Mouse (Mus musculus) CD4-positive naive resting alpha-beta T cell, adult 57 days (primary cell): ENCODE results near the gene Dnajc16. TPM values are rescaled to one million over a fixed set of nuclear protein-coding genes. Genes with fewer than 3 reads are reported as not detected.

Experiments
- total RNA-seq: library from RNA; stranded (reverse); gene quantifications from one replicate; pipeline ENCODE4 v1.2.4, GENCODE M21; 2023

Dnajc16 gene
- total RNA-seq: 8.6 TPM

DNA sequence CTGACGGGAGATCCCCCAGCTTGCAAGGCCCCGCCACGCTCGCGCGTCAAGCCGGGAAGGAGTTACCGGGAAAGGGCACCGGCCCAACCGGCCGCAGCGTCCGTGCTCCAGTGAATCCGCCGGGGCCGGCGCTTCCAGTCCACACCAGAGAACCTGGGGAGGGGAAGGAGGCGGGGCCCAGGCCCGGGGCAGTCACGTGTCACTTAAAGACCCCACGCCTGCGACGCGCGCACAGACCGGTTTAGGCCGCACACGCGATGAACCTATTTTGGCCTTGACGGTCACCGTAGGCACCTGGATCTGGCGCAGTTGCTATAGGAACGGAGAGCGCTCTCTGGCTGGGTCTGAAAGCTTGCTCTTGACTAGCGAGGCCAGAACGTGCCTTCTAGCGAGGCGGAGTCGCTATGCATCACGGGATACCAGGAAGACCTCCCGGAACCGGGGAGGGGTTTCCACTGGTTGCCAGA lies at the start of gene Dnajc16:
Dnajc16 (minus strand) TSS at position 408 of the 467 bp plus-strand sequence.

DNA sequence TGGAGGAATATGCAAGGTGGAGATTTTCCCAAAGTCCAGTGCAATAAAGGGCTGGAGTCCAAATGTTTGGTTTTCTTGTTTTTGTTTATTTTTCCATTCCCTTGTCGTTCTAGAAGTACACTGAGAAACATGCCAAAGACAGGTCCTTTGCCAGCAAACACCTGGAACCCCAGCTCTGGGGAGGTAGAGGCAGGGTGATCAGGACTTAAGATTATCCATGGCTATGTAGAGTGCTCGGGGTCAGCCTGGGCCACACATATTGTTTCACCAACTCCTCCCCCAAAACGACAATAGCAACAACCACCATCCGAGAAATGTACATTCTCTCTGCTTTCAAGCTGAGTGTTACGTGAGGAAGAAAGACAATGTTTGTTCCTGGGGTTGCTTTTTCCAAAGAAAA lies 35.3 kb upstream of the Dnajc16 start, which contains the start of gene Cela2a:
Cela2a (minus strand) TSS at position 101 of the 400 bp plus-strand sequence.

DNA sequence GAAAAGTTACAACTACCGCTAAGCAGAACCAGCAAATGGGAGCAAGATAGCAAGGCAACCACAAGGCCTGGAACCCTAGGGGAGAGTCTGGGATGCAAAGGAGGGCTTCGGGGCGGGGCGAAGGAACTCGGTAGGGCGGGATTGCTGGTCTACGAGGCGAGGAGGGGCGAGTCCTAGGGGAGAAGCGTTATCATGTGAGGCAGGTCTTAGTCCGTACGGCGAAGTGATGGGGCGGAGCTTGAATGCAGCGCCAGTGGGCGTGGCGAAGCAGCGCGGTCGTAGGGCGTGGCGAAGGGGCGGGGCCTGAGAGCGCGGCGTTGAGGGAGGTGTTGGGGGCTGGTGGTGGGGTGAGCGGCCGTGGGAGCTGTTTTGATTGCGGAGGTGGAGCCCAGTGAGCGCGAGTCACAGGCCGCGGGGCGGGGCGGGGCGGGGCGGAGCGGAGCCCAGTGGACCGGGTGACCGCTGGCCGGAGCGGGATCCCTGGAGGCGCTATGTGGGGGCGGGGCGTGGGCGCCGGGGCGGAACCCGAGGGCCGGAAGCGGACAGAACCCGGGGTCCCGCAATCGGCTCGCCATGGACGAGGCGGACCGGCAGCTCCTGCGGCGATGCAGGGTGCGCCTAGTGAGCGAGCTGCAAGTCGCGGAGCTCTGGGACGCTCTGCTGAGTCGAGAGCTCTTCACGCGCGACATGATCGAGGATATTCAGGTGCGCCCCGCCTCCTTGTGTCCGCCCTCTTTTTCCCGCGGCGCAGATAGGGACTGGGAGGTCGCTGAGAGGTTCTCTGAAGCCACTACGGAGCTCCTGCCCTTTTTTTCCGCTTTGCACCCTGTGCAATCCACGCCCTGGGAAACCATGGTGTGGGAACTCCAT lies 2.8 kb upstream of the Dnajc16 start, which contains the start of gene Casp9:
Casp9 (plus strand) TSS at position 331 of the 870 bp plus-strand sequence.

DNA sequence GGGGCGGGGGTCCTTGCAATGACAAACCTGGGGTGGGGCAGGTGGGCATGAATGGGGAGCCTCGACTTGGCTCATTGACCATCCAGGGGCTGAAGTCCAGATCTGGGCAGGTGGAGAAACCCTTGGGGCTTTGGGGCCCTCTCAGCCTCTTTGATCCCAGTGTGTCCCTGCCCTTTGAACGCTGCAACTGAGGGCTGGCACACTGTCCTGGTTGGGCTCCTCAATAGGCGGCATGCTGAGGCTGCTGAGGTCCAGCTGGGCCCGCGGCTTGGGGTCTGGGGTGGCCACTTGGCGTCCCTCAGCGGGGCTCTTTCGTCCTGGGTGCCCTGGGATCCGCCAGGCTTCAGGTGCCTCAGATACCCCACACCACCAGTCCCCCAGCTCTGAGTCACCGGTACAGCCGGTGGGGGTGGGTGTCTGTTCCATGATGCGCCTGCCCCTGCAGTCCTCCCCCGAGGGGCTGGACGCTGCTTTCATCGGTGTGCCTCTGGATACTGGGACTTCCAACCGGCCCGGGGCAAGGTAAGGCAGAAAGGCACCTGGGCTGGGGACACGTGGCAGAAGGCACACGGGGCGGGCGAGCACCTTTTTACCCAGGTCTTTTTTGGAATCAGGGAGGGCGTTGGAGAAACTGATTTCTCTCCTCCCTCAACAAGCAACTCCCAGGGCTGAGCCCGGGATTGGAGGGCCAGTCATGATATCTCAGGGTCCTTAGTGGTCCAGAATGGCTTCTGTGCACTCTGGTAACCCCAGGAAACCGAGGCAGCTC lies 44.0 kb downstream of the Dnajc16 start, which contains the start of gene Agmat:
Agmat (plus strand) TSS at position 95 of the 769 bp plus-strand sequence.

DNA sequence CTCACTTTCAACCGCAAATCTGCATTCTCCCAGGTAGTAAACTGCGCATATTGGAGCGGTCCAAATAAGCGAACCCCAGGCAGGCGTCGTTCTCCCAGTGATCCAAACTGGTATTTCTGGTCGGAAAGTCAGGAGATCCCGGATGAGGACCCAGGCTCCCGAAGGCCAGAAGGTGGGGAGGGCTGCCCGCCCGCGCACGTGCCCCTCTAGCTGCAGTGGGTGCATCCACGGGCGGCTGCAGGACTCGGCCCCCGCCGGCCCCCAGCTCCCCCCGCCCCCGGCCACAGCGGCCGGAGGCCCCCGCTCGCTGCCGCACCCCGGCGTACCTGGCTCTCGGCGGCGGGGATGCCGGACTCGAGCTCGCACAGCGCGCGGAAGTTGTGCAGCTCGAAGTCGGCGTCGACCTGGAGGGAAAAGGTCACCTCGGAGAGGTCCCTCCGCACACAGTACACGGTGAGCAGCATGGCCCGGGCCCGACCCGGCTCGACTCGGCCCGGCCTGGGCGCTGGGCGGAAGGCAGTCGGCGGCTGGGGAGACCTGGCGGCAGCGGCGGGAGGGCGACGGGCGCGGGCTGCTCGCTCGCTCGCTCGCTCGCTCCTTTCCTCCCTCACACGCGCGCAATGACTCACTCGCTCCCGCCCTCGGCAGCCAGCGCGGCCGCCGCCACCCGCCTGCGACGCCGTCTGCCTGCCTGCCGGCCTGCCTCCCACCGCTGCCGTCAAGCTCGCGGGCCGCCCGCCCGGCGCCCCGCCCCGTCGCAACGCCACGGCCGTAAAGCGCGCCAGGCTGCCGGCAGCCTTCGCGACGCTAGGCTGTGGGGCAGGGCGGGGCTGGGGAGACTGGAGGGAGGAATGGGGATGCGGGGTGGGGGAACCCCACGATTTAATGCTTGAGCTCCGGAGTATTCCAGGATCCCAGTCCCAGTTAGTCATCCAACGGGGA lies 67.7 kb downstream of the Dnajc16 start, which contains the start of gene Ddi2:
Ddi2 (minus strand) TSS at position 689 of the 942 bp plus-strand sequence.

Other genes with a start within 250 kb of the Dnajc16 start
- not detected for gene Fblim1, start 184.8 kb downstream of the Dnajc16 start, total RNA-seq
- not detected for gene Tmem82, start 172.3 kb downstream of the Dnajc16 start, total RNA-seq
- gene Slc25a34, start 167.1 kb downstream of the Dnajc16 start, total RNA-seq: not detected
- gene Plekhm2, start 126.0 kb downstream of the Dnajc16 start, total RNA-seq: 36.7 TPM
- gene Rsc1a1, start 105.3 kb downstream of the Dnajc16 start, total RNA-seq: 7.3 TPM
- 37.8 TPM for gene Ddi2, start 67.5 kb downstream of the Dnajc16 start, total RNA-seq
- gene Agmat, start 44.3 kb downstream of the Dnajc16 start, total RNA-seq: not detected
- 9.7 TPM for gene Casp9, start 2.7 kb upstream of the Dnajc16 start, total RNA-seq
- 4.9 TPM for gene Cela2a, start 35.2 kb upstream of the Dnajc16 start, total RNA-seq
- not detected for gene Ctrc, start 55.4 kb upstream of the Dnajc16 start, total RNA-seq
- 38.9 TPM for gene Efhd2, start 84.0 kb upstream of the Dnajc16 start, total RNA-seq
- not detected for gene Fhad1, start 224.2 kb upstream of the Dnajc16 start, total RNA-seq